Mouse (Mus musculus): Measurements from ENCODE around the gene Xirp1. TPM values are rescaled to one million over a fixed set of nuclear protein-coding genes. Genes with fewer than 3 reads are reported as not detected.
A peak's percentile ranks its signal among the peaks of the same experiment; 100 is the strongest.
"Not testable (repeated sequence)": the region's sequence is repeated elsewhere in the genome, so short reads cannot be mapped to it uniquely, and the experiment has no call there.

Xirp1 gene
- polyA plus RNA-seq, 1 experiment, result 0.08 TPM

- Histone ChIP-seq H3K27me3 (ENCODE audit: control insufficient read depth, insufficient read depth, low read length) (no peaks in the 10 kb centered on the region), H3K4me1 (ENCODE audit: control insufficient read depth, insufficient read depth, insufficient read length) (peaks cover 7% of the 10 kb centered on the region; the same call in 1 of the 2 replicates), H3K27ac (ENCODE audit: insufficient read depth, low read length) (no peak overlapping the region), H3K36me3 (ENCODE audit: control insufficient read depth, insufficient read depth, low read length) (no peaks in the 10 kb centered on the region), H3K4me3 (ENCODE audit: extremely low read depth, insufficient read depth, insufficient read length) (no peak overlapping the region)
- no peak for DNase-seq (ENCODE audit: low read depth in 1 of 2, low spot score in 2 of 2)
- 66% methylated on average over 5 of the region's 5 CpGs for WGBS
- TF ChIP-seq CTCF (IDR thresholded peaks at IDR 0.05; ENCODE audit: extremely low read depth, insufficient read depth, insufficient read length, insufficient replicate concordance) (no peak), POLR2A (IDR thresholded peaks at IDR 0.05; ENCODE audit: low read depth, low read length) (no peak)
Measured at GRCm38 (mm10) chr9:120021164-120021563, 2.2 kb downstream of the Xirp1 start.

DNA sequence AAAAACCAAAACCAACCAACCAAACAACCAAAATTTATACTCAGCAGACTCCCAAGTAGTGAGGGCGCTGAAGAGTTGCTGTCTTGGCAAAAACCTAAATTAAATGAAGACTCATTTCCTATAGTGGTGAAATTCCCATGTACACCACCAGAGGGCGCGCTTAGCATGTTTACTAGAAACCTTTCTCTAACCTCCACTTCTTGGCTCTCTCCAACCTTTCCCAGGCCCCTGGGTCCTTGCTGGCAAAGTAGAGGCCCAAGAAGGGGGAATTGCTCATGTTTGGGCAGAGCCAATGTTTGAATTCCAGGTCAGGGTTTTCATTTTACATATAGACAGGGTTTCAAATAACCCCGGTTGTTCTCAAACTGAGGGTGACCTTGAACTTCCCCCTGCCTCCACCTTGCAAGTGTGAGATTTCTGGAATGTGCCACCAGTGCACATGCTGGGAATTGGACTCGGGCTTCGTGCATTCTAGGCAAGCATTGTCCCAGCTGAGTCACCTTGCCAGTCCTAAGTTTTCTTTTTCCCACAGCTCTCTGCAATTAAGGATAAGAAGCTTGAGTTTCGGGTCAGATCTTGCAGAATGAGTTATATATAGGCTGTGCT lies 3.0 kb downstream of the Xirp1 start:
- DNase-seq (ENCODE audit: low read depth in 1 of 2, low spot score in 2 of 2), result peak; percentile 28 to 61
- Histone ChIP-seq H3K27me3 (ENCODE audit: control insufficient read depth, insufficient read depth, low read length) (no peaks in the 10 kb centered on the region), H3K4me3 (ENCODE audit: extremely low read depth, insufficient read depth, insufficient read length) (no peak overlapping the region), H3K27ac (ENCODE audit: insufficient read depth, low read length) (no peak overlapping the region), H3K4me1 (ENCODE audit: control insufficient read depth, insufficient read depth, insufficient read length) (peaks cover 7% of the 10 kb centered on the region; the same call in 1 of the 2 replicates), H3K36me3 (ENCODE audit: control insufficient read depth, insufficient read depth, low read length) (no peaks in the 10 kb centered on the region)
- WGBS, result 42% methylated on average over 7 of the region's 7 CpGs
- peak; percentile 26; the same call in 1 of the 2 replicates for TF ChIP-seq CTCF (IDR thresholded peaks at IDR 0.05; ENCODE audit: extremely low read depth, insufficient read depth, insufficient read length, insufficient replicate concordance)
- no peak for TF ChIP-seq POLR2A (IDR thresholded peaks at IDR 0.05; ENCODE audit: low read depth, low read length)

DNA sequence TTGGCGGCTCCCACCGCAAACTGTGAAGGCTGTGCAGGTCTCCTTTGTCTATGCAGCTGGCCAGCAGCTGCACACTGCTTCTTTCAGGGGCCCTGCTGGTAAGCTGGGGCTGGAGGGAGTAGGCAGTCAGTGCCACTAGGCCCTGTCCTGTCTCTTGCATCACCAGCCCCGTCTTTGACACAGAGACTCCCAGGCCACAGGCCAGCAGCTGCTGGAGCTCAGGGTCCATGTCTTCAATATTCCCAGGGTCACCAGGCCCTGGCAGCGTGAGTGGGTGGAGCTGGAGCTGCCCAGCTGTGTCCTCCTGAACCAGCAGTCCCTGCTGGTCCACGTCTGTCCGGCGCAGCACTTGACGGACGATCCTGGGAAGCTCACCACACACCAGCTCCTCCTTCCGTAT lies 6.4 kb downstream of the Xirp1 start:
- Histone ChIP-seq H3K4me3 (ENCODE audit: extremely low read depth, insufficient read depth, insufficient read length) (no peak overlapping the region), H3K27ac (ENCODE audit: insufficient read depth, low read length) (no peak overlapping the region), H3K27me3 (ENCODE audit: control insufficient read depth, insufficient read depth, low read length) (no peaks in the 10 kb centered on the region), H3K4me1 (ENCODE audit: control insufficient read depth, insufficient read depth, insufficient read length) (no peaks in the 10 kb centered on the region), H3K36me3 (ENCODE audit: control insufficient read depth, insufficient read depth, low read length) (no peaks in the 10 kb centered on the region)
- DNase-seq (ENCODE audit: low read depth in 1 of 2, low spot score in 2 of 2), result no peak
- WGBS, result 94% methylated on average over 10 of the region's 10 CpGs
- TF ChIP-seq POLR2A (IDR thresholded peaks at IDR 0.05; ENCODE audit: low read depth, low read length) (no peak), CTCF (IDR thresholded peaks at IDR 0.05; ENCODE audit: extremely low read depth, insufficient read depth, insufficient read length, insufficient replicate concordance) (no peak)

- Histone ChIP-seq H3K36me3 (ENCODE audit: control insufficient read depth, insufficient read depth, low read length) (no peaks in the 10 kb centered on the region), H3K27ac (ENCODE audit: insufficient read depth, low read length) (no peak overlapping the region), H3K4me1 (ENCODE audit: control insufficient read depth, insufficient read depth, insufficient read length) (peaks cover 4% of the 10 kb centered on the region; the same call in 1 of the 2 replicates), H3K4me3 (ENCODE audit: extremely low read depth, insufficient read depth, insufficient read length) (no peak overlapping the region), H3K27me3 (ENCODE audit: control insufficient read depth, insufficient read depth, low read length) (no peaks in the 10 kb centered on the region)
- TF ChIP-seq POLR2A (IDR thresholded peaks at IDR 0.05; ENCODE audit: low read depth, low read length), result no peak
- DNase-seq (ENCODE audit: low read depth in 1 of 2, low spot score in 2 of 2), result no peak
- 88% methylated on average over 6 of the region's 6 CpGs for WGBS
Measured at GRCm38 (mm10) chr9:120014828-120015227, 8.6 kb downstream of the Xirp1 start.

DNA sequence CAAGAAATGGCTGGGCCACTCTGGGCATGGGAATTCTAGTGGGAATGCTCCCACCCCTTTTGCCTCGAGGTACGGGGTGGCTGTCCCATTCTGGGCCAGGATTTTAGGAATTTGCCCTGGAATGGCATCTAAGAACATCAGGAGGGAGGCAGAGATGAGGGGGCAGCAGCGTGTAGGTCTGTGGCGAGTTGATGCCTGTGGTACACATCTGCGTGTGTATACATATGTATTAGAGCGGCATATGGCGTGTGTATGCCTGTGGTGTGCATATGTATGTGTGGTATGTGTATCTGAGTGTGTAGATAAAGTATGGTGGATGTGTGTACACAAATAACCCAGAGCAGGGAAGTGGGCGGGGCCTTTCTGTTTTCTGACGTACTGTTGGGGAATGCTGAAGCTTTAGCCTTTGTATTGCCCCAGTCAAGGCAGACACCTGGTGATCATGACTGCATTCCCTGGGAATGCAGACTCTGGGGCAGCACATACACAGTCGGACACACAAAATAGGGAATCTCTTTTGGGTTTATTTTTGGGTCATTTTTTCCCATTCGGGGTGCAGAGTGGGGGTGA lies 10.1 kb downstream of the Xirp1 start:
- H3K36me3 ChIP-seq (ENCODE audit: control insufficient read depth, insufficient read depth, low read length), result no peaks in the 10 kb centered on the region
- no peak overlapping the region for H3K4me3 ChIP-seq (ENCODE audit: extremely low read depth, insufficient read depth, insufficient read length)
- 86% methylated on average over 11 of the region's 11 CpGs for WGBS
- H3K4me1 ChIP-seq (ENCODE audit: control insufficient read depth, insufficient read depth, insufficient read length), result peaks cover 4% of the 10 kb centered on the region; the same call in 1 of the 2 replicates
- no peak overlapping the region for H3K27ac ChIP-seq (ENCODE audit: insufficient read depth, low read length)
- DNase-seq (ENCODE audit: low read depth in 1 of 2, low spot score in 2 of 2), result no peak
- TF ChIP-seq CTCF (IDR thresholded peaks at IDR 0.05; ENCODE audit: extremely low read depth, insufficient read depth, insufficient read length, insufficient replicate concordance) (no peak), POLR2A (IDR thresholded peaks at IDR 0.05; ENCODE audit: low read depth, low read length) (no peak)
- H3K27me3 ChIP-seq (ENCODE audit: control insufficient read depth, insufficient read depth, low read length), result no peaks in the 10 kb centered on the region

- no peak for TF ChIP-seq CTCF (IDR thresholded peaks at IDR 0.05; ENCODE audit: extremely low read depth, insufficient read depth, insufficient read length, insufficient replicate concordance)
- Histone ChIP-seq H3K4me3 (ENCODE audit: extremely low read depth, insufficient read depth, insufficient read length) (no peak overlapping the region), H3K4me1 (ENCODE audit: control insufficient read depth, insufficient read depth, insufficient read length) (peaks cover 4% of the 10 kb centered on the region; the same call in 1 of the 2 replicates), H3K27me3 (ENCODE audit: control insufficient read depth, insufficient read depth, low read length) (no peaks in the 10 kb centered on the region), H3K27ac (ENCODE audit: insufficient read depth, low read length) (no peak overlapping the region), H3K36me3 (ENCODE audit: control insufficient read depth, insufficient read depth, low read length) (no peaks in the 10 kb centered on the region)
- 89% methylated on average over 5 of the region's 5 CpGs for WGBS
- no peak for DNase-seq (ENCODE audit: low read depth in 1 of 2, low spot score in 2 of 2)
Measured at GRCm38 (mm10) chr9:120012781-120013180, 10.6 kb downstream of the Xirp1 start.

GRCm38 (mm10) chr9:120012161-120012560 lies 11.2 kb downstream of the Xirp1 start:
- H3K4me1 ChIP-seq (ENCODE audit: control insufficient read depth, insufficient read depth, insufficient read length); H3K4me3 ChIP-seq (ENCODE audit: extremely low read depth, insufficient read depth, insufficient read length); DNase-seq (ENCODE audit: low read depth in 1 of 2, low spot score in 2 of 2); H3K27me3 ChIP-seq (ENCODE audit: control insufficient read depth, insufficient read depth, low read length); H3K36me3 ChIP-seq (ENCODE audit: control insufficient read depth, insufficient read depth, low read length); H3K27ac ChIP-seq (ENCODE audit: insufficient read depth, low read length): not testable (repeated sequence)
- 82% methylated on average over 6 of the region's 6 CpGs for WGBS
